Mouse (Mus musculus): ENCODE data around the gene Robo1.

- TF ChIP-seq CTCF (IDR thresholded peaks at IDR 0.05; ENCODE audit: control insufficient read depth, insufficient read depth, insufficient replicate concordance, low read depth, low read length) (no peak), POLR2A (IDR thresholded peaks at IDR 0.05; ENCODE audit: control insufficient read depth, low read depth, low read length) (no peak)
Observed at GRCm38 (mm10) chr16:72662837-72663350, 354.8 kb downstream of the Robo1 start.
